Mouse (Mus musculus) thymus, postnatal 25 days (tissue): ENCODE data around the gene Entpd1.
"Not testable (repeated sequence)": the region's sequence is repeated elsewhere in the genome, so short reads cannot be mapped to it uniquely, and the experiment has no call there.

Experiments used
- DNase-seq: peaks from one replicate; pipeline ENCODE4 v3.0.0; 2022

The Entpd1 gene

GRCm38 (mm10) chr19:40611830-40612506, at the start of gene Entpd1, which contains the start of gene Tctn3:
Gene Entpd1, plus strand, starts transcription at chr19:40612366.
Gene Tctn3, minus strand, starts transcription at chr19:40612233.
- DNase-seq: peak; percentile 94

- DNase-seq: no peak
Measured at GRCm38 (mm10) chr19:40563880-40564645, 48.1 kb upstream of the Entpd1 start.

- no peak for DNase-seq
Measured at GRCm38 (mm10) chr19:40567616-40568015, 44.5 kb upstream of the Entpd1 start.

- DNase-seq: no peak
Measured at GRCm38 (mm10) chr19:40570726-40571125, 41.4 kb upstream of the Entpd1 start.

GRCm38 (mm10) chr19:40575438-40575837, 36.7 kb upstream of the Entpd1 start:
- no peak for DNase-seq

GRCm38 (mm10) chr19:40580902-40581301, 31.3 kb upstream of the Entpd1 start:
- no peak for DNase-seq

GRCm38 (mm10) chr19:40581662-40582061, 30.5 kb upstream of the Entpd1 start:
- no peak for DNase-seq

GRCm38 (mm10) chr19:40586908-40587307, 25.3 kb upstream of the Entpd1 start:
- no peak for DNase-seq

GRCm38 (mm10) chr19:40587491-40588292, 24.5 kb upstream of the Entpd1 start:
- no peak for DNase-seq

- peak; percentile 98 for DNase-seq
Measured at GRCm38 (mm10) chr19:40588293-40588654, 23.9 kb upstream of the Entpd1 start, which contains the start of gene Aldh18a1. Gene Aldh18a1, minus strand, starts transcription at chr19:40588463.

GRCm38 (mm10) chr19:40588847-40589529, 23.2 kb upstream of the Entpd1 start:
- peak; percentile 96 for DNase-seq

- DNase-seq: no peak
Measured at GRCm38 (mm10) chr19:40589530-40589880, 22.7 kb upstream of the Entpd1 start.

- no peak for DNase-seq
Measured at GRCm38 (mm10) chr19:40595231-40595630, 16.9 kb upstream of the Entpd1 start.

GRCm38 (mm10) chr19:40595831-40596230, 16.3 kb upstream of the Entpd1 start:
- no peak for DNase-seq

- DNase-seq: not testable (repeated sequence)
Measured at GRCm38 (mm10) chr19:40600846-40601245, 11.3 kb upstream of the Entpd1 start.

GRCm38 (mm10) chr19:40601870-40602269, 10.3 kb upstream of the Entpd1 start:
- DNase-seq: no peak

- no peak for DNase-seq
Measured at GRCm38 (mm10) chr19:40605189-40605588, 7.0 kb upstream of the Entpd1 start.

- DNase-seq: no peak
Measured at GRCm38 (mm10) chr19:40607676-40608075, 4.5 kb upstream of the Entpd1 start.

- no peak for DNase-seq
Measured at GRCm38 (mm10) chr19:40614811-40615210, 2.6 kb downstream of the Entpd1 start.

GRCm38 (mm10) chr19:40616021-40616420, 3.9 kb downstream of the Entpd1 start:
- DNase-seq: no peak

GRCm38 (mm10) chr19:40621616-40622015, 9.4 kb downstream of the Entpd1 start:
- not testable (repeated sequence) for DNase-seq

- DNase-seq: no peak
Measured at GRCm38 (mm10) chr19:40625935-40626334, 13.8 kb downstream of the Entpd1 start.

GRCm38 (mm10) chr19:40628950-40629349, 16.8 kb downstream of the Entpd1 start:
- DNase-seq: no peak
